Mouse (Mus musculus): ENCODE results near the gene Tnfsf13.

DNA sequence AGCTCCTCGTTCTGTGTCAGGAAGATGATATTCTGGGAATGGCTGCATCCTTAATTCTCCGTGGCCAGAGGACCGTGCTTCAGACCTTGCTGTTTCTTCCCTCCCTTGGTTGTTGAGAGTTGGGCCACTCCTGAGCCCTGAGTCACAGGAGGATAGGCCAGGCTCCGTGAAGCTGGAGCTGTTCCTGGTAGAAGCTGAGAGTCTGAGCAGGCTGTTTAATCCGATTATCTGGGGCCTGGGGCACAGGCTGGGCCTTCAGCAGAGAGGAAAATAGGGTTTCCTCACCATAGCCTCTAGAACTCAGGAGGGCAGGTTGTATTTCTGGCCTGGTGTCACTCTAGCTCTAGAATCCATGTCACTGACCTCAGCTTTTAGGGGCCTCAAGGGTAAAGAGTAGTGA lies 32.2 kb downstream of the Tnfsf13 start:
- TF ChIP-seq CTCF (IDR thresholded peaks at IDR 0.05; ENCODE audit: borderline replicate concordance, insufficient read depth, low read length), result no peak
- no peak for TF ChIP-seq POLR2A (IDR thresholded peaks at IDR 0.05; ENCODE audit: low read depth, low read length)

Measured in embryonic fibroblast, embryonic 13.5 days (primary cell).